Mouse (Mus musculus): ENCODE data around the gene Cdk20. TPM values are rescaled to one million over a fixed set of nuclear protein-coding genes. Genes with fewer than 3 reads are reported as not detected.
"Not testable (repeated sequence)": the region's sequence is repeated elsewhere in the genome, so short reads cannot be mapped to it uniquely, and the experiment has no call there.

Cdk20 gene
- polyA plus RNA-seq, 2 experiments, result 12.3 to 19.9 TPM

GRCm38 (mm10) chr13:64445254-64445920, 13.3 kb downstream of the Cdk20 start:
- no peak overlapping the region for H3K27ac ChIP-seq (replicated peaks; ENCODE audit: low read depth, low read length)
- no peaks in the 10 kb centered on the region for H3K4me1 ChIP-seq (ENCODE audit: control insufficient read depth, insufficient read depth, low read length)
- 72% methylated on average over 9 of the region's 9 CpGs for WGBS
- DNase-seq (ENCODE audit: low spot score), result no peak
- no peak overlapping the region for H3K9ac ChIP-seq (ENCODE audit: low read depth, low read length, severe bottlenecking)
- H3K4me2 ChIP-seq (replicated peaks; ENCODE audit: low read depth, low read length, severe bottlenecking), result no peak overlapping the region
- no peak overlapping the region for H3K4me3 ChIP-seq (replicated peaks; ENCODE audit: low read length)
- H3K9me3 ChIP-seq (ENCODE audit: control insufficient read depth, low read length), result no peaks in the 10 kb centered on the region
- H3K36me3 ChIP-seq (ENCODE audit: control insufficient read depth, insufficient read depth, low read length), result no peaks in the 10 kb centered on the region
- ATAC-seq (ENCODE audit: low FRiP score, low read depth), result no peak
- H3K27me3 ChIP-seq (ENCODE audit: control insufficient read depth, insufficient read depth, low read length), result no peaks in the 10 kb centered on the region
- no peak for TF ChIP-seq POLR2A (IDR thresholded peaks at IDR 0.05; ENCODE audit: borderline replicate concordance, extremely low read depth, insufficient read depth, insufficient read length)

- no peak for ATAC-seq (ENCODE audit: low FRiP score, low read depth)
- 4% methylated on average over 1 of the region's 1 CpGs for WGBS
- DNase-seq (ENCODE audit: low spot score), result no peak
These were observed 15.8 kb downstream of the Cdk20 start for GRCm38 (mm10) chr13:64447947-64448346.

DNA sequence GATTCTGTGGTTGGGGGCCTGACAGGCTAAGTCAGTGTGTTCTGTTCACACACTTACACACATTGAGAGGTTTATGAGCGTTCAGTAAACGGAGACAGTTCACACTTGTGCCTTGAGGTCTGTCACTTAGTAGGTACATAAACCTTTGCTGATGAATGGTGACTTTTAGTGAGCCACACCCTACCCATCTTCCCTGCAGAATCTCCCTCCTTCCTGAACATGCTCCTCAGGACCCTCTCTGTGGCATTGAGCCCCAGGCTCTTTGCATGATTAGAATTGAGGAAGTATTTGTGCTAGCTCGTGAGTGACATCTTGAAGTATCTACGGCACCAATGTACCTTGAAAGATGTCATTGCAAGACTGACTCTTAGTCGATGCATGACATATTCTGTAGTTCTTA, 16.6 kb downstream of the Cdk20 start:
- no peaks in the 10 kb centered on the region for H3K9me3 ChIP-seq (ENCODE audit: control insufficient read depth, low read length)
- no peaks in the 10 kb centered on the region for H3K4me1 ChIP-seq (ENCODE audit: control insufficient read depth, insufficient read depth, low read length)
- WGBS, result 84% methylated on average over 5 of the region's 5 CpGs
- ATAC-seq (ENCODE audit: low FRiP score, low read depth) (no peak), DNase-seq (ENCODE audit: low spot score) (no peak)
- no peaks in the 10 kb centered on the region for H3K36me3 ChIP-seq (ENCODE audit: control insufficient read depth, insufficient read depth, low read length)
- TF ChIP-seq POLR2A (IDR thresholded peaks at IDR 0.05; ENCODE audit: borderline replicate concordance, extremely low read depth, insufficient read depth, insufficient read length), result no peak
- no peak overlapping the region for H3K4me3 ChIP-seq (replicated peaks; ENCODE audit: low read length)
- H3K27me3 ChIP-seq (ENCODE audit: control insufficient read depth, insufficient read depth, low read length), result no peaks in the 10 kb centered on the region
- H3K27ac ChIP-seq (replicated peaks; ENCODE audit: low read depth, low read length), result no peak overlapping the region
- no peak overlapping the region for H3K9ac ChIP-seq (ENCODE audit: low read depth, low read length, severe bottlenecking)
- H3K4me2 ChIP-seq (replicated peaks; ENCODE audit: low read depth, low read length, severe bottlenecking), result no peak overlapping the region

More at GRCm38 (mm10) chr13:64447947-64448346, 15.8 kb downstream of the Cdk20 start:
- H3K4me3 ChIP-seq (replicated peaks; ENCODE audit: low read length), result no peak overlapping the region
- no peaks in the 10 kb centered on the region for H3K4me1 ChIP-seq (ENCODE audit: control insufficient read depth, insufficient read depth, low read length)
- H3K9me3 ChIP-seq (ENCODE audit: control insufficient read depth, low read length), result no peaks in the 10 kb centered on the region
- H3K27ac ChIP-seq (replicated peaks; ENCODE audit: low read depth, low read length), result no peak overlapping the region
- no peak overlapping the region for H3K9ac ChIP-seq (ENCODE audit: low read depth, low read length, severe bottlenecking)
- H3K36me3 ChIP-seq (ENCODE audit: control insufficient read depth, insufficient read depth, low read length), result no peaks in the 10 kb centered on the region
- no peak overlapping the region for H3K4me2 ChIP-seq (replicated peaks; ENCODE audit: low read depth, low read length, severe bottlenecking)
- no peak for TF ChIP-seq POLR2A (IDR thresholded peaks at IDR 0.05; ENCODE audit: borderline replicate concordance, extremely low read depth, insufficient read depth, insufficient read length)
- H3K27me3 ChIP-seq (ENCODE audit: control insufficient read depth, insufficient read depth, low read length), result no peaks in the 10 kb centered on the region

DNA sequence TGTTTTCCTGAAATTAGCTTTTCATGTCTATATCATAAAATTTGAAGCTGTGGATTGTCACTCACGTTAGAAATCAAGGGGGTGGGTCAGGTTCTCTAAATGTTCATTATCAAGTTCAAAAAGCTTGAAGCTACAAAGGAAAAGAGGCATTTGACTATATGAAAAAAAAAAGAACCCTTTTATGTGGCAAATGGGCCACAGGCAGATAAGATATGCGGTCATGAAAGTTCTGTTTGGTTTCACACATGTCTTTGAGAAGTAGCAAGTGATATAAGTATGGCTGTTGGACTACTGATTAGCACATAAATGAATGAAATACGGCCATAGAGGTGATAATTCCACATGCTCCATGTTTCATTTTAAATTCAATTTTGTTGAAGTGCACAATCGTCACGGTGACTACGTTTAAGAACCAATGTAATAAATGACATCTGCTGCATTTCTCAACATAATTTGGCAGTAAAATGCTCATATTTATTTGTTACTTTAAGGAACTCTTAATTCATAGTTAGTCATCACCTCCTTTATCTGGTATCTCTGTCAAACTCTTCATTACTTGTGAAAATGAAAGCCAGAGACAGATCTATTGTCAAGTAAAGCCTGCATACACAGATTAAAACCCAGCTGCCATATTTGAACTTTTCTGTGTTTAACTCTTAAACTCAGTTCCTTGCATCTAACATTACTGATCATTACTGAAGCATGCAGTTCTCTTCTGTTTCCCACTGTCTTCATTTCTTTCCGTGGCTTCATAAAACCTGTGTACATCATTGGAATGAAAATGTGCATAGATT, 18.1 kb downstream of the Cdk20 start:
- no peak overlapping the region for H3K4me2 ChIP-seq (replicated peaks; ENCODE audit: low read depth, low read length, severe bottlenecking)
- H3K27me3 ChIP-seq (ENCODE audit: control insufficient read depth, insufficient read depth, low read length), result no peaks in the 10 kb centered on the region
- DNase-seq (ENCODE audit: low spot score), result no peak
- no peaks in the 10 kb centered on the region for H3K9me3 ChIP-seq (ENCODE audit: control insufficient read depth, low read length)
- no peak overlapping the region for H3K4me3 ChIP-seq (replicated peaks; ENCODE audit: low read length)
- no peak overlapping the region for H3K27ac ChIP-seq (replicated peaks; ENCODE audit: low read depth, low read length)
- no peaks in the 10 kb centered on the region for H3K36me3 ChIP-seq (ENCODE audit: control insufficient read depth, insufficient read depth, low read length)
- no peaks in the 10 kb centered on the region for H3K4me1 ChIP-seq (ENCODE audit: control insufficient read depth, insufficient read depth, low read length)
- 69% methylated on average over 7 of the region's 7 CpGs for WGBS
- ATAC-seq (ENCODE audit: low FRiP score, low read depth), result no peak
- no peak for TF ChIP-seq POLR2A (IDR thresholded peaks at IDR 0.05; ENCODE audit: borderline replicate concordance, extremely low read depth, insufficient read depth, insufficient read length)
- no peak overlapping the region for H3K9ac ChIP-seq (ENCODE audit: low read depth, low read length, severe bottlenecking)

DNA sequence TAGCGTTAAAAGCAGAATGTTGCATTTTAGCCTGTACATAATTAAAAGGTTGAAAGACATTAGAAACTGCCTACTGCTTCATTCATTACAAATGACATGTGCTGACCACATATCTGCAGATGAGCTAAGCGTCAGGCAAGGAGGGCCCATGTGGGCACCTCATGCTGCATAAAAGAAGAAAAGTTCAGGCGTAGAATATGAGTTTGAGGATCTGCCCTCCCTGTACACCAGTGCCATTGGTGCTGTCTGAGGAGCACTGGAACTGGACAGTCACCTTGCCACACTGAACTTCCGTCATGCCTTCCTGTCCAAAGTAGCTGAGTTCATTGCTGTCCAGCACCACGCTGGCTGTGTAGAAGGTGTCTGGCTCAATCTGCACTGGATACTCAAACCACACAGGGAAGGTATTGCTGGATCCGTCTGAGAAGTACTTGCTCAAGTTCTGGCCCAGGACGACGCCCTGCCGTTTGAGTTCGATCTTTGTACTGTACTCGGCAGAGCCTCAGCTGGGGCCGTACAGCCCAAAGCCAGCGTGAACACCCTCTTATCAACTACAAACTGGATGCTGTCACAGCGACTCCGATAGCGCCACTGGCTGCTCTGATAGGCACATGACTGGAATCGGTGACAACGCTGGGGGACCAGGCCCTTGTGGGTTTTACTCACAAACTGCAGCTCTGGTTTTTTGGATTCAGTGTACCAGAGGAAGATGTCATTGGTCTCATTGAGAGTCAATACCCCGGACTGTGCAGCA, 25.3 kb downstream of the Cdk20 start:
- not testable (repeated sequence) for H3K4me1 ChIP-seq (ENCODE audit: control insufficient read depth, insufficient read depth, low read length); H3K4me3 ChIP-seq (replicated peaks; ENCODE audit: low read length); H3K36me3 ChIP-seq (ENCODE audit: control insufficient read depth, insufficient read depth, low read length); H3K4me2 ChIP-seq (replicated peaks; ENCODE audit: low read depth, low read length, severe bottlenecking); H3K27ac ChIP-seq (replicated peaks; ENCODE audit: low read depth, low read length); H3K27me3 ChIP-seq (ENCODE audit: control insufficient read depth, insufficient read depth, low read length); H3K9me3 ChIP-seq (ENCODE audit: control insufficient read depth, low read length); H3K9ac ChIP-seq (ENCODE audit: low read depth, low read length, severe bottlenecking); ATAC-seq (ENCODE audit: low FRiP score, low read depth); DNase-seq (ENCODE audit: low spot score)
- WGBS, result 89% methylated on average over 19 of the region's 19 CpGs

Measured in limb, embryonic 14.5 days (tissue).